Mouse (Mus musculus): ENCODE data around the gene Lsm4. TPM values are rescaled to one million over a fixed set of nuclear protein-coding genes. Genes with fewer than 3 reads are reported as not detected.

The Lsm4 gene
- polyA plus RNA-seq, 1 experiment from 2014 or later, result 143 TPM

DNA sequence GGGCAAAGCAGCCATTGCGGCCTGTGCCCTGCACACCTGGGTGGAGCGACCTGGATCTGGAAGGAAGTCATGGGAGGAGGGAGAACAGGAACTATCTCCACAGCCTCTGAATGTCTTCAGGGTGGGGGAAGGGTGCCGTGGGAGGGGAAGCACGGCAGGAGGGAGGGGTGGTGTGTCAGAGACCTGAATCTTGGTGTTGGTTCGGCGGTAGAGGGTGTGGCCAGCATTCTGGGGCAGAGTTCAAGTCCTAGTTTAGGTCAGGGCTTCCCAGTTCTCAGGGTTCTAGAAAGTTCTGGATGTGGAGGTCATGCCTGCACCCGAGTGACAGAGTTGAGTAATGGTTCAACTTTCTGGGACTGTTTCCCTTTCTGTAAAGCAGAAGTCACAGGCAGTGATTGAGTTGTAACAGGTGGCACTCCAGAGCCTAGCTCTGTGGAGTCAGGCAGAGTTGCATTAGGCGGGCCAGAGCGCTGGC, 46.8 kb downstream of the Lsm4 start:
- 69% methylated on average over 9 of the region's 9 CpGs for WGBS
- no peaks in the 10 kb centered on the region for H3K9me3 ChIP-seq (replicated peaks; ENCODE audit: control insufficient read depth, low read length, poor library complexity, severe bottlenecking)
- no peaks in the 10 kb centered on the region for H3K4me1 ChIP-seq (ENCODE audit: control insufficient read depth, insufficient read depth, low read length)
- H3K36me3 ChIP-seq (ENCODE audit: control insufficient read depth, insufficient read depth, low read length), result no peaks in the 10 kb centered on the region
- H3K4me3 ChIP-seq (ENCODE audit: low read depth, low read length), result no peak overlapping the region
- no peaks in the 10 kb centered on the region for H3K27me3 ChIP-seq (ENCODE audit: control insufficient read depth, insufficient read depth, low read depth, low read length)
- H3K4me2 ChIP-seq (ENCODE audit: low read length), result no peak overlapping the region
- no peak for ATAC-seq
- no peak overlapping the region for H3K27ac ChIP-seq (ENCODE audit: low read length)
- H3K9ac ChIP-seq (ENCODE audit: low read depth, low read length), result no peak overlapping the region

DNA sequence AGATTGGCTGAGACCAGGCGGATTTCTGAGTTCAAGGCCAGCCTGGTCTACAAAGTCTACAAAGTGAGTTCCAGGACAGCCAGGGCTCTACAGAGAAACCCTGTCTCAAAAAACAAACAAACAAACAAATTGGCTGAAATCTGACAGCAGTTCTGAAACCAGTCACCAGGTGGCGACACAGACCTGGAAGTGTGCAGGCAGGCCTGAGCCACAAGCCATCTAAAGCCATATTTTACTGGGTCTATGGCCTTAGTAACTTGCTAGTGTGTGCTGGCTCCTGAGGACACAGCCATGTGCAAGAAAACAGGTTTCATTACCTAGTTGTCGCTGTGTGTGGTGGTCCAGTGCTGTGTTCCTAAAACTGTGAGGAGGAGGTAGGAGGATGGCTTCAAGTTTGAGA, 47.7 kb downstream of the Lsm4 start:
- no peak overlapping the region for H3K4me3 ChIP-seq (ENCODE audit: low read depth, low read length)
- H3K27ac ChIP-seq (ENCODE audit: low read length), result no peak overlapping the region
- no peaks in the 10 kb centered on the region for H3K36me3 ChIP-seq (ENCODE audit: control insufficient read depth, insufficient read depth, low read length)
- no peaks in the 10 kb centered on the region for H3K9me3 ChIP-seq (replicated peaks; ENCODE audit: control insufficient read depth, low read length, poor library complexity, severe bottlenecking)
- no peak overlapping the region for H3K9ac ChIP-seq (ENCODE audit: low read depth, low read length)
- no peaks in the 10 kb centered on the region for H3K27me3 ChIP-seq (ENCODE audit: control insufficient read depth, insufficient read depth, low read depth, low read length)
- WGBS, result 4% methylated on average over 3 of the region's 3 CpGs
- peak; percentile 69 for ATAC-seq
- no peaks in the 10 kb centered on the region for H3K4me1 ChIP-seq (ENCODE audit: control insufficient read depth, insufficient read depth, low read length)
- no peak overlapping the region for H3K4me2 ChIP-seq (ENCODE audit: low read length)

DNA sequence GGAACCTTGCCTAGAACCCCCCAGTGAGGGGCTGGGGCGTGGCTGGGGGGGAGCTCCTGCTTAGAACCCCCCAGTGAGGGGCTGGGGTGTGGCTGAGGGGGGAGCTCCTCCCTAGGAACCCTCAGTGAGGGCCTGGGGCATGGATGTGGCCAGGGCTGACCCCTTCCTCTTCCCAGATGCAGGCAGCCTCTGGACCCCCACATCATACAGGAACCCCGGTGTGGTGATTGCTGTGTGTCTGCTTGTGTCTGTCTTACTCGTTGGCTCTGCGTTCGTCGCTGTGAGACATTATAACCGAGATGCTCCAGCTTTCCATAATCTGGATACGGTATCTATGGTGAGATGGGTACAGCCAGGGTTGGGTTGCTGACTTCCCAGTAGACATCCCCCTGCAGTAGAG, 48.6 kb downstream of the Lsm4 start:
- Histone ChIP-seq H3K4me3 (ENCODE audit: low read depth, low read length) (no peak overlapping the region), H3K4me1 (ENCODE audit: control insufficient read depth, insufficient read depth, low read length) (no peaks in the 10 kb centered on the region), H3K27ac (ENCODE audit: low read length) (no peak overlapping the region), H3K9me3 (replicated peaks; ENCODE audit: control insufficient read depth, low read length, poor library complexity, severe bottlenecking) (no peaks in the 10 kb centered on the region), H3K9ac (ENCODE audit: low read depth, low read length) (no peak overlapping the region), H3K36me3 (ENCODE audit: control insufficient read depth, insufficient read depth, low read length) (no peaks in the 10 kb centered on the region), H3K27me3 (ENCODE audit: control insufficient read depth, insufficient read depth, low read depth, low read length) (peaks cover 5% of the 10 kb centered on the region; the same call in 1 of the 2 replicates), H3K4me2 (ENCODE audit: low read length) (no peak overlapping the region)
- ATAC-seq, result no peak
- 85% methylated on average over 8 of the region's 8 CpGs for WGBS

DNA sequence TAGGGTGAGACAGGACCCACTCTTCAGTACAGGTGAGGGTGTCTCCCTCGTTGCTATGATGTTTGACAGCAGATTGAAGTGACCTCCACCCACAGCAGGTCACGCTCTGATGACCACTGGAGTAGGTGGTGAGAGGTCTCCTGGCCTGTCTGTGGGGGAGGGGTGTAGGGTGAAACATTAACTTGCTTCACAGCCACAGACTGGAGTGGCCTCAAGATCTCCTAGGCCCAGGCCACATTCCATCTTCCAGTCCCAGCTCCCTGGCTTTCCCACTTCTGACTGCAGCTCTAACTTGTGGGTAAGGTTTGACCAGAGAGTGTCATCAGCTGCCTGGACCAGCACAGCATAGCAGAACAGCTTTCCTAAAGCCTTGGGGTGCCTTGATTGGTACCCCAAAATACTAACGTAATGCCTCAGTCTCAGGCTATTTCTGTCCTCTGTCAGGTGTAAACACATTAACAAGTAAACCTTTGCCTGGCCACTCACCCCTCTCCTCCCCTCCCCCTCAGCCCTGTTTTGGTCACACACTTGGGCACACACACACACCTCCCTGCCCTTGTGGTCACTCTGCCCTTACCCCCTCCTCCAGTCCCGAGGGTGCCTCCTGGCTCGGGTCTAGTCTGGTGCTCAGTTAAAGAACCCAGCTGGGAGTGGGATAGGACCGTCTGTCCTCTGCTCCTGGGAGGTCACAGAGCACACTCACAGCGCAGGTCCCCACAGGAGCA, 50.6 kb downstream of the Lsm4 start, which contains the start of gene Pde4c:
Pde4c (plus strand) TSS at position 235 of the 725 bp plus-strand sequence.
- peaks cover 16% of the 10 kb centered on the region; the same call in 1 of the 2 replicates for H3K27me3 ChIP-seq (ENCODE audit: control insufficient read depth, insufficient read depth, low read depth, low read length)
- no peaks in the 10 kb centered on the region for H3K9me3 ChIP-seq (replicated peaks; ENCODE audit: control insufficient read depth, low read length, poor library complexity, severe bottlenecking)
- no peaks in the 10 kb centered on the region for H3K4me1 ChIP-seq (ENCODE audit: control insufficient read depth, insufficient read depth, low read length)
- H3K27ac ChIP-seq (ENCODE audit: low read length), result no peak within 1 kb of the TSS
- no peak within 1 kb of the TSS for H3K4me2 ChIP-seq (ENCODE audit: low read length)
- H3K4me3 ChIP-seq (ENCODE audit: low read depth, low read length), result no peak within 1 kb of the TSS
- no peaks in the 10 kb centered on the region for H3K36me3 ChIP-seq (ENCODE audit: control insufficient read depth, insufficient read depth, low read length)
- WGBS, result 72% methylated on average over 7 of the region's 7 CpGs
- no peak within 1 kb of the TSS for H3K9ac ChIP-seq (ENCODE audit: low read depth, low read length)
- ATAC-seq, result no peak

DNA sequence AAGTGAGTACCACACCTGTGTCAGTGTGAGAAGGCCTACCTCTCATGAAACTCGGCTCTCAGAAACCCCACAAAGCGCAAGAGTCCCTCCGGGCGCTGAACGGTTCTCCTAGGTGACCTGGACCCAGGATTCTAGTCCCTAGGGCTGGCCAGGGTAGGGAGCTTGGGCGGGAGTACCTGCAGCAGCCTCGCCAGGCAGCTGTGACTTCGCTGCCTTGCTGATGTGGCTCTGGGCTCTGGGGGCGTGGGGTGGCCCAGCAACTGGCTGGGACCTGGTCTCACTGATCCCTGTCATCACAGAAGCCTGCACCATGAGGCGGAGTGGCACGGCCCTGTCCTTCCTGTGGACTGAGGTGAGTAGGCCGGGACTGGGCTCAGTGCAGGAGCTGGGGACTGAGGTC, 51.2 kb downstream of the Lsm4 start:
- no peak overlapping the region for H3K9ac ChIP-seq (ENCODE audit: low read depth, low read length)
- ATAC-seq, result no peak
- 85% methylated on average over 12 of the region's 12 CpGs for WGBS

DNA sequence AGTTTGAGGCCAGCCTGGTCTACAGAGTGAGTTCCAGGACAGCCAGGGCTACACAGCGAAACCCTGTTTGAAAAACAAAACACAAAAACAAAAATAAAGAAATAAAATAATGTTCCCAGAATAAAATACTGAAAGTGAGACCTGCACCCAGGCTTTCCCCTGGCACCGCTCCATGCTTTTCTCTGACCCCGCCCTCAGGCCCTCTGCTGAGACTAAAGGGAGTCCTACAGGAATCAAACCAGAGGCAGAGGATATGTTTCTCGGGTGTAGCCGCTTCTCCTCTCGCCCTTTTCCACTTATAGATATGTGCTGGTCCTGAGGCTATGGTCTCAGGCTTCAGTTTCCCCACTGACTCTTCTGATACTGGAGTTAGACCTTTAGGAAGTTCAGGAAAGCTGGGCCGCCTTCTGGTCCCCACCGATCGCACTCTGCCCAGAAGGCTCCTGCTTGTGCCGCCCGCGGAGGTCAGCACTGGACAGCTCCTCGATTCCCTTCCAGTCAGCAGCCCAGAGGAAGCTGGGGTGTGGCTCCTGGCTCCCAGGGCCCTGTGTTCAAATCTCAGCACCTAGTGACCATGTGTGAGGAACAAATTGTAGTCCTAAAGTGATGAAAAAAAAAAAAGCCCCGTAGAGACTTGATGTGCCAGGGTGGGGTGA, 52.9 kb downstream of the Lsm4 start:
- Histone ChIP-seq H3K4me3 (ENCODE audit: low read depth, low read length) (no peak overlapping the region), H3K9ac (ENCODE audit: low read depth, low read length) (no peak overlapping the region), H3K4me1 (ENCODE audit: control insufficient read depth, insufficient read depth, low read length) (no peaks in the 10 kb centered on the region; the same call in 1 of the 2 replicates), H3K27me3 (ENCODE audit: control insufficient read depth, insufficient read depth, low read depth, low read length) (peaks cover 37% of the 10 kb centered on the region), H3K4me2 (ENCODE audit: low read length) (no peak overlapping the region), H3K36me3 (ENCODE audit: control insufficient read depth, insufficient read depth, low read length) (no peaks in the 10 kb centered on the region), H3K9me3 (replicated peaks; ENCODE audit: control insufficient read depth, low read length, poor library complexity, severe bottlenecking) (no peaks in the 10 kb centered on the region), H3K27ac (ENCODE audit: low read length) (no peak overlapping the region)
- 27% methylated on average over 14 of the region's 14 CpGs for WGBS
- ATAC-seq, result no peak

More for the DNA sequence above, 51.2 kb downstream of the Lsm4 start:
- no peaks in the 10 kb centered on the region for H3K4me1 ChIP-seq (ENCODE audit: control insufficient read depth, insufficient read depth, low read length)
- no peaks in the 10 kb centered on the region for H3K9me3 ChIP-seq (replicated peaks; ENCODE audit: control insufficient read depth, low read length, poor library complexity, severe bottlenecking)
- no peak overlapping the region for H3K27ac ChIP-seq (ENCODE audit: low read length)
- no peak overlapping the region for H3K4me3 ChIP-seq (ENCODE audit: low read depth, low read length)
- no peaks in the 10 kb centered on the region for H3K36me3 ChIP-seq (ENCODE audit: control insufficient read depth, insufficient read depth, low read length)
- peaks cover 22% of the 10 kb centered on the region for H3K27me3 ChIP-seq (ENCODE audit: control insufficient read depth, insufficient read depth, low read depth, low read length)
- no peak overlapping the region for H3K4me2 ChIP-seq (ENCODE audit: low read length)

DNA sequence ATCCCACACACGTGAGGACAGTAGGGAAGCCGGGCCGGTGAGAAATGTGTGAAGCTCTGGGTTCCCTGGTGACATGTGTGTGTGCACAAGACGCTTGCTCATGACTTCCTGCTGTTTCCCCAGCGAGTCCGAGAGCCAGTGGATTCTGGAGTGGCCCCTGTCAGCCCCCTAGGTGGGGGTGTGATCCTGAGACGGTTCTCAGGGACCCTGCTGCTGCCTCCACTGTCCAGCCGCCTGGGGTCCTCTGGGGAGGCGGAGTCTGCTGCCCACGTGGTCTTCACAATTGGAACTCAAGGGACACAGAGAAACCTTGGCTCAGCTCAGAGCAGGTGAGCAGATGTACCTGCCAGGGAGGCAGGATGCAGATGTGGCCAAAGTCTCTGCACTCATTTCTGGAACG, 53.7 kb downstream of the Lsm4 start:
- no peak overlapping the region for H3K9ac ChIP-seq (ENCODE audit: low read depth, low read length)
- 47% methylated on average over 11 of the region's 11 CpGs for WGBS

More for the DNA sequence above, 53.7 kb downstream of the Lsm4 start:
- peaks cover 39% of the 10 kb centered on the region for H3K27me3 ChIP-seq (ENCODE audit: control insufficient read depth, insufficient read depth, low read depth, low read length)
- no peak overlapping the region for H3K27ac ChIP-seq (ENCODE audit: low read length)
- no peak for ATAC-seq
- no peak overlapping the region for H3K4me2 ChIP-seq (ENCODE audit: low read length)
- no peaks in the 10 kb centered on the region for H3K36me3 ChIP-seq (ENCODE audit: control insufficient read depth, insufficient read depth, low read length)
- no peaks in the 10 kb centered on the region; the same call in 1 of the 2 replicates for H3K4me1 ChIP-seq (ENCODE audit: control insufficient read depth, insufficient read depth, low read length)
- no peaks in the 10 kb centered on the region for H3K9me3 ChIP-seq (replicated peaks; ENCODE audit: control insufficient read depth, low read length, poor library complexity, severe bottlenecking)
- no peak overlapping the region for H3K4me3 ChIP-seq (ENCODE audit: low read depth, low read length)

Measured in midbrain, embryonic 16.5 days (tissue).